Mouse (Mus musculus): Measurements from ENCODE around the gene Relb.
"Not testable (repeated sequence)": the region's sequence is repeated elsewhere in the genome, so short reads cannot be mapped to it uniquely, and the experiment has no call there.

Relb gene

DNA sequence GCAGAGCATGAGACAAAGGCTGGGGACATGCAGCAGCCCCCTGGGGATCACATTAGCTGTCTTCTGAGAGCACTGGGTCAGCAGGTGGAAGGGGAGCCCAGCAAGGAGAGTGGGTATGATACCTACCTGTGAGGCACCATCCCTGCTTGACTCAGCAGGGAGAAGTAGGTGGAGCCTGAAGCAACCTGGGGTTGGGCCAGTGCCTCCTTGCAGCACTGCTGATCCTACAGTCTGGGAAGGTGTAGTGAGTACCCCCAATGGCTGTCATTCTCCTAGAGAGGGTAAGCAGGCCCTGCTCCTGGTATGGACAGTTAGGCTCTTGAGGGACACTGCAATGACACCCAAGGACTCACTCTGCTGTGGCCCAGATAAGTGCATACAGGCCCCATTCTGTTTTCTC is 3.0 kb upstream of the Relb start:
- DNase-seq (ENCODE audit: low spot score) = no peak

DNA sequence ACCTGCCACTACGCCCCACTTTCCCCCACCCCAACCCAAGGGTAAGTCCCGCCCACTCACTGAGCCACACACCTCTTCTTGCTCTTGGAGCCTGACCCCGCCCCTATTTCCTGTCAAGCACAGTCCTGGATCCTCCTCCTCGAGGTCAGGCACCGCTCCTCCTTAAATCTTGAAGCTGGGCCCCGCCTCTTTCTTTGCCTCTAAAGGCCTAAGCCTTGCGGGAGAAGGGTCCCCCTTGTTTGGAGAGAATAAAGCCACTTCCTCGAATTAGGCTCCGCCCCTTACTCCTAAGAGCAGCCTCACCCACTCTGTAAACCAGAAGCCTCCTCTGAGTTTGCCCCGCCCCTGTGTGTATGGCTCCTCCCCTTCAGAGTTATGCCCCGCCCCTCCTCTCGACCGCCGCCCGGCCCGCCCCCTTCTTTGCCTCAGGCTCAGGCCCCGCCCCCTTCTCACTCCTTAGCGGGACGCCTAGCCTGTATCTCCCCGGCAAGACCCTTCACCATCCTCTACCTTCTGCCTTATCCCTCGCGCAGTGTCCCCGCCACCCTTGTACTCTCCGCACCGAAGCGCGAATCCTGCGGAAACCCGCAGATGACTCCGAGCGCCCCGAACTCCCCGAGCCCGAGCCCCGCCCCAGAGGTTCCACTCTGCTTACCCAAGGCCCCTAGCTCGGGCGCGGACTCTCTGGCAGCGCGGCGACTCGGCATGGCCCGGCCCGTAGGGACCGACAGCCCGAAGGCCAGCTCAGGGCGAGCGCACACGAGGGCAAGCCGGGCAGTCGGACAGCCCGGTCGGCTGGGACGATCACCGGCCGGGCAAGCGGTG is 490 bp downstream of the Relb start:
- DNase-seq (ENCODE audit: low spot score) = peak; percentile 91

DNA sequence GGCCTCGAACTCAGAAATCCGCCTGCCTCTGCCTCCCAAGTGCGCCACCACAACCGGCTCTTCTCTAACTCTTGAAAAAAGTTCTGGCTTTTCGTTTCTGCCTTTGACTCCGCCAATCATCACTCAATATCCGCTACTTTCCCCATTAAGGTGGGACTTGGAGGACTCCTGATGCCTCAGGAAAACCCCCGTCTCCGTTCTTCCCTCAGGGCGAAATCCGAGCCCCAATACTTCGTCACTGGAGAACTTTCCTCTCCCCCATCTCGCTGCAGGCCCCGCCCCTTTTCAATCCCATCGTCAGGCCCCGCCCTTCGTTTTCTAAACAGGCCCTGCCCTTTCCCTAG is 1.1 kb downstream of the Relb start:
- DNase-seq (ENCODE audit: low spot score) = no peak

DNA sequence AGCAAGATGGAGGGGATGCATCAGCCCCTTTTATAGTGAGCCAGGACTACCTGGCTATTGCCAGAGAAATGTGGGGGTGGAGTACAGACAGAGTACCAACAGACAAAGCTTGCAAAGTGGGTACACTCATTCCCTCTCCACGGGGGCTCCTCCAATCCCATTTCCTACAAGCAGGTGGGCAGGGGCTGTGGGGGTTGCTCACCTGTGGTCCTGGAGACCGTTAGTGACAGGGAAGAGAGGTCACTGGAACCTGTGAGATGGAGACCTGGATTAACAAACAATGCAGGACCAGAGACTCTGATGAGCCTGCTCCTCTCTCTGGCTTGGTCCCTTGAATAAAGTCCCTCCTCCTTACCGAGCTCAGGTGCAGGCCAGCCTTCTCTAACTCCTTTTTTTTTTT is 1.5 kb downstream of the Relb start:
- no peak for DNase-seq (ENCODE audit: low spot score)

DNA sequence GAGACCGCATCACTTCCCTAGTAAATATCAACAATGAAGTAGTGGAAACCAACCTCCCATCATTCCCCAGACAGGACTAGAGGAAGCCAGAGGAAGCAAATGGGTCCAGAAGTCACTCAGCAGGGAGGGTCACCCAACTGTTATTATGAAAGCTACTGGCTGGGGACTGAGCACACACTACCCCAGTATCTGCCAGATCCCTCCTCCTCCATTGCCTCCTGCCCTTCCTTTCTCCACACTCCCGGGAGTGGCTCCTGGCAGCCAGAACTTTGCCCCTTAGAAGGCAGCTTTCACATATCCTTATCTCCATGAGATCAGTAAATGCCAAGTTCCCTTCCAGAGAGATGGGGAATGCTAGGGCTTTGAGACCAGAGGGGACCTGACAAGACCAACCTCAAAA is 5.8 kb downstream of the Relb start:
- no peak for DNase-seq (ENCODE audit: low spot score)

DNA sequence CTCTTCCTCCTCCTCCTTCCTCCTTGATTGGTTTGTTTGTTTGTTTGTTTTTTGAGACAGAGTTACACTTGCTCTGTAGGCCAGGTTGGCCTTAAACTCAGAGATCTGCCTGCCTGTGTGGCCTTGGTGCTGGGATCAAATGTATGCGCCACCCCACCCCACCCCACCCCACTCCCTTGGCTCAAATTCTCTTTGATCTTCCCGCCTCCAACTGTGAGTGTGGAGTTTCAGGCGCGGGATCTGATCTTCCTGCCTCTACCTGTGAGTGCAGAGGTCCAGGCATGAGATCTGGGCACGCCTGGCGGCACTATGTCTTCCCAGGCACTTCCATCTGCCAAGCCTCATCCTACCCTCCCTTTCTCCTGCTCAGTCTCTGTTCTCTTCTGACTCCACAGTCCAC is 7.0 kb downstream of the Relb start:
- no peak for DNase-seq (ENCODE audit: low spot score)

DNA sequence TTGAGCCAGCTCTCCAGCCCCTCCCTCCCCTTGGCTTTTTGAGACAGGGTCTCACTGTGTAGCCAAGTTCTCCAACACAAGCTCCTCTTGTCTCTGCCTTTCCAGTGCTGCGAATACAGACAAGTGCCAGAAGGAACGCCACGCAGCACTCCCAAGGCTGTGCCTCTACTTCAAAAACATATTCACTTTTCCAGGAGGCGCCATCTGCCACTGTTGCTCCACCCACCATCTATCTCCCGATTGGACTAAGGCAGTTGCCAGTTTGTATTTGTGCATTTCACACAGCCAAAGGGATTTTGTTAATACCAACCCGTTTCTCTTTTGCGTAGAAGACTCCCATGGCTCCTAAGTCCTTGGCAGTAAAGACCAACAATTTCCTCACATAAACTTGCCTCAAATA is 8.4 kb downstream of the Relb start:
- DNase-seq (ENCODE audit: low spot score) = peak; percentile 68

DNA sequence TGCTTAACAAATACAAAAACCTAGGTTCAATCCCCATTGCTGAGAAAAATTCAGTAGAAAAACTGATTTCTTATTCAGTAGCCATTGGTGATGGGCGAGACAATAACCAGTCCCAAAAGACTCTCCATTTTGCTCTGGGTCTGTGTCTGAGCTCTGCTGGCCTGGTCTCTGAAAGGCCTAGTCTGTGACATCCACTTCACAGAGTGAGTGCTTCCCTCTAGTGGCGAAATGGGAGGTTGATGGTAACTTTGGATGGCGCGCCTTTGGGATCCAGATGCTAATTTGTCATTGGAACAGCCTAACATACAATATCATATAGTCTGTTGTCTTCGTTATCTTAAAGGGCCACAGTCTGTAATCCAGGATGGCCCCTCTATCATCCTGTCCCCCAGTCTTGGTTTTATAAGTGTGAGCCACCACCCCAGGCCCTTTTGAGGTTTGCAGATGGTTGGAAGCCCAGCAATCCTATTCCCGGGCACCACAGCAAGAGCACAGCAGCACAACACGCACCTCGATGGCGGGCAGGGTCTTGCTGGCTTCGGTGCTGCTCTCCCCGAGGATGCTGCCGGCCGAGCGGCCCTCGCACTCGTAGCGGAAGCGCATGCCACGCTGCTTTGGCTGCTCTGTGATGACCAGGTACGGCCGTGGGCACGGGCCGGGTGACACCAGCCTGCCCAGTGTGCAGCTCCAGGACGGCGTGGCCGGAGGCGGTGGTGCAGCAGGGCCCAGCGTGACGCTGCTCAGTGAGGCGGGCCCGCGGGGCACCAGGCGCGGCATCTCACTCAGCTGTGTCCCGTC is 10.0 kb downstream of the Relb start:
- peak; percentile 88 for DNase-seq (ENCODE audit: low spot score)

DNA sequence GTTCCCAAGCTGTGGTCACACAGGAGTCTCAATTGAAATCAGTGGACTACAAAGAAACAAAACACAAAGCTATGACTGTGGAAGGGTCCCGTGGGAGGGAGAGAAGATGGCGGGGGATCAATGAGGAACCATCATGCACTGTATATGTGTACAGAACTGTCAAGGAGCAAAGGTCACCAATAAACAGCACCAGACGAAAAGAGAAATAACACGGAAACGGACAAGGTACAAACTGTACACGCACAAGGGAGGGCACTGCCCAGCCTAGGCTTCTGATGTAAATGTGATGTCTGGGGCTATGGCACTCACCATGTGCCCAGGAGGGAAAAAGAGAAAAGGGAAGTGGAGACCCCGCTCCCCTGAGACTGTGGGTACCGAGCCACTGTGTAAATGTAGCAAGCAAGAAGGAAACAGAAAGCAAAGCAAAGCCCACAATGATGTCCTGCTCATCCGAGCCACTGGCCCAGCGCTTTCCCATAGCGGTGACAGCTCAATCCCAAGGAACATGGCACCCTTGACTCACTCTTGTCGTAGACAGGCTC is 14.1 kb downstream of the Relb start:
- no peak for DNase-seq (ENCODE audit: low spot score)

DNA sequence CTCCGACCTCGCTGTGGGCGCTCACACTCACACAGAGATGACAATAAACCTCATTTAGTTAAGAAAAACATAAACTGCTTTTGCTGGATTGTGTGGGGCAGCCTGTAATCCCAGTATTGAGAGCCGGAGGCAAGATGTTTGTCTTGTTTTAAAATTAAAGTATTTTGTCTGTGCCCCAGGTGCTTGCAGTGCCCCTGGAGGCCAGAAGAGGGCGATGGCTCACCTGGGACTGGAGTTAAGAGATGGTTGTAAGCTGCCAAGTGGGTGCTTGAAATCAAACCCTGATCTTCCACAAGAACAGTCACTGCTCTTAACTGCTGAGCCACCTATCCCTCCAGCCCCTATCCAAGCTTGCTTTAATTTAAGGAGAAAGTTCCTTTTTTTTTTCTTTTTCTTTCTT is 18.3 kb downstream of the Relb start:
- no peak for DNase-seq (ENCODE audit: low spot score)

DNA sequence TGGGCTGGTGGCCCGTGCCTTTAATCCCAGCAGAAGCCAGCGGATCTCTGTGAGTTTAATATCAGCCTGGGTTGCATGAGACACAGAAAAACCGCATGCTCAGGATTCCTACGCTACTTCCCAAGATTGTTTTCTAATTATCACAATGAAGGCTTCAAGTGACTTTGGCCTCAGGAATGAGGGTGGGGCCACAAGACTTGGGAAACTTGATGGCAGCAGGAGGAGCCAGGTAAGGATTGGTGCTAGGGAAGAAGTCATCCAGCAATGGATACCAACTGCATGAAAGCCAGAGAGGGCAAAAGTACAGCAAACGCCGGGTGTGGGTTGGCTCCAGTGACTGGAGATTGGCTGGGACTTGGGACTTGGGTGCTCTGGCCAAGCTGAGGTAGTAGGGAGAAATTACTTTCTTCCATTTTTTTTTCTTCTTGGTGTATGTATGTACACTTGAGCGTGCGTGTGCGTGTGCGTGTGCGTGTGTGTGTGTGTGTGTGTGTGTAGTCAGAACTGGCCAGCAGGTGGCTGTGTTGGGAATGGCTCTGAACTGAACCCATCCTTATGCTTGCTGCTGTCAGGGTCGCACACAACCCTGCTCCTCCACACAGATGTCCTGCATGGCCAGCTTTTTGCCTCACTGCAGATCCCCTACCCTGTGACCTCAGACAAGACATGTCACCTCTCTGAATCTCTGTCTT is 19.5 kb downstream of the Relb start:
- no peak for DNase-seq (ENCODE audit: low spot score)

DNA sequence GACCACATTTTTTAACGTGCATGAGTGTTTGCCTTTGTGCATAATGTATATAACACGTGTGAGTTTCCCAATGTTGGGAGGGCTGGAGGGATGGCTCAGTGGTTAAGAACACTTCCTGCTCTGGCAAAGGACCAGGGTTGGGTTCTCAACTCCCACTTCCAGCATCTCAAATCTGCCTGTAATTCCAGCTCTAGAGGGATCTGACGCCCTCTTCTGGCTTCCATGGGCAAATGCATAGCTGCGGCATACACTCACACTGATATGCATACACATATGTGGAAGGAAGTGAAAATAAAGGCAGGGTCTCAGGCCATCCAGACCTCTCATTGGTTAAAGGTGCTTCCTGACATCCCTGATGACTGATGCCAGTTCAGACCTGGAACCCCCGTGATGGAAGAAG is 21.9 kb downstream of the Relb start:
- DNase-seq (ENCODE audit: low spot score) = no peak

DNA sequence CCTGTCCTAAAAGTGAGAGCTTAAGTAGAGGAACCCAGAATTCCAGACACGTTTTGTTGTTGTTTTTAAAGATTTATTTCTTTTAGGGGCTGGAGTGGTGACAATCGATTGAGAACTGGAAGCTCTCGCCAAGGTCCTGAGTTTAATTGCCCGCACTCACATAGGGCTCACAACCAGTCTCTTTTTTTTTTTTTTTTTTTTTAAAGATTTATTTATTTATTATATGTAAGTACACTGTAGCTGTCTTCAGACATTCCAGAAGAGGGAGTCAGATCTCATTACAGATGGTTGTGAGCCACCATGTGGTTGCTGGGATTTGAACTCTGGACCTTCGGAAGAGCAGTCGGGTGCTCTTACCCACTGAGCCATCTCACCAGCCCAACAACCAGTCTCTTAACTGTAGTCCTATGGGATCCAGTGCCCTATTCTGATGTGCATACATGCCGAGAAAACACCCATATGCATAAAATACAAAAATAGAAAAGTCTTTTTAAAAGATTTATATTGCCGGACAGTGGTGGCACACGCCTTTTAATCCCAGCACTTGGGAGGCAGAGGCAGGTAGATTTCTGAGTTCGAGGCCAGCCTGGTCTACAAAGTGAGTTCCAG is 24.5 kb downstream of the Relb start:
- not testable (repeated sequence) for DNase-seq (ENCODE audit: low spot score)

DNA sequence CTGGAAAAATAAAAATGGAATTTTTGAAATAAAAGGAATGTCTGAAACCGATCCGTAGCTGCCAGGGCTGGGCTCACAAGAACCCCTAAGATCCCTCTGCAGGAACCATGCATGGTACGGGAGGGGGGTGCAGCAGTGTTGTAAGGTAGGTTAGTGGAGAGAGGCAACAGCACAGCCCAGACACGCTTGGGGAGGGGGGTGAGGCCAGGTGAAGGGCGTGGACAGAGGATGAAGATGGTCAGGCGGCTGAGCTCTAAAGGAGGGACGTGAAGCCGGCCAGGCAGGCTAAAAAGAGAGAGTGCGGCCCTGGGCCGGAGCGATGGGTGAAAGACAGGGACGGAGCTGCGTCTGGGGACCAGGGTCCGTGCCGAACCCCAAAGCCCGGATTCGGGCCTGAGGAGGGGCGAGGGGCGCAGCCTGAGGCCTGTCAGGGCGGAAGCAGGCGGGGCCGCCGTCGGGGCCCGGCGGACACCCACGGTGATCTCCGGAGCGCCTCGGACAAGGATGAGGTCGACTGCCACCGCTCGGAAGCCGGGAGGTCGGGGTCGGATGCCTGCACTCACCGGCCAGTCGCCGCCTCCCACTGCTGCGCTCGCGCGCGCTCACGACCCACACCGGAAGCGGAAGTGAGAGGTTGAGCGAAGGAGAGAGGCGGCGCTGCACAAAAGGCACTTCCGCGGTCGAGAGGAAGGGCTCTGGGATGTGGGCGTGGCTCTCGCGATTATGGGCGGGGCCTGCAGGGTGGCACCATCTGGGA is 25.2 kb downstream of the Relb start, which contains the start of gene Clasrp:
Gene Clasrp (minus strand): TSS at position 638 of the 757 bp plus-strand sequence.
- DNase-seq (ENCODE audit: low spot score) = peak; percentile 95

DNA sequence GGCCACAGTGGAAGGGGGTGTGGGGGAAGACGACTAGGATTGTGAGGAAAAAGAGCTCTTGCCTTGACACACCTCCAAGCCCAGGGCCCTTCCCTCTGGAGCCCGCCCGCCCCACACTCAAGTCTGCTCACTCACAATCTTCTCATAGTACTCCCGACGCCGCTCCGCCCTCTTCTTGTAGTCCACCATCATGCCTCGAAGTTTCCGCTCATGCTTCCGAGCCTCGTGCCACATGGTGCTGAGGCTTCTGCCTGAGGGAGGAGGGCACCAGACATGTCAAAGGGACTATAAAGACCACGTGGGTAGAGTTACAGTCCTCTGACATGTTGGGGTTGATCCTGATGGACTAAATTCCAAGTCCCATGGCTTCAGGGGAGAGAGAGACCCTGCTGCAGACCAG is 26.2 kb downstream of the Relb start:
- DNase-seq (ENCODE audit: low spot score) = no peak

DNA sequence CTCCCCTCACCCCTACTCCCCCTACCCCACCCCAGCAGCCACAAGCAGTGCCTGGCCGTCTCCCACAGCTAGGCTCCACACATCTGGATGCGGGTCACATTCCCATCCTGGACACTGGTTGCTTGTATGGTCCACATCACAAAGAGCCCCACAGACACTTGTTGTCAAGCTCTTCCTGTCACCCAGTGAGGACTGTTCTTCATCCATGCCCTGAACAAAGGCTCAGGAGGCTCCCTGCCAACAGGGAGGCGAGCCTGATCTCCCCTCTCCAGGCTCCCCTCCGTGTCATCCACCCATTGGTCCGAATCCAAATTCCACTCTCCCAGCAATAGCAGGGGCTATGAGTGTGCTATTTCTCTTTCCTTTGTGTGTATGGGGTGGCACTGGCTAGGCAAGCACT is 28.7 kb downstream of the Relb start:
- peak; percentile 75 for DNase-seq (ENCODE audit: low spot score)

DNA sequence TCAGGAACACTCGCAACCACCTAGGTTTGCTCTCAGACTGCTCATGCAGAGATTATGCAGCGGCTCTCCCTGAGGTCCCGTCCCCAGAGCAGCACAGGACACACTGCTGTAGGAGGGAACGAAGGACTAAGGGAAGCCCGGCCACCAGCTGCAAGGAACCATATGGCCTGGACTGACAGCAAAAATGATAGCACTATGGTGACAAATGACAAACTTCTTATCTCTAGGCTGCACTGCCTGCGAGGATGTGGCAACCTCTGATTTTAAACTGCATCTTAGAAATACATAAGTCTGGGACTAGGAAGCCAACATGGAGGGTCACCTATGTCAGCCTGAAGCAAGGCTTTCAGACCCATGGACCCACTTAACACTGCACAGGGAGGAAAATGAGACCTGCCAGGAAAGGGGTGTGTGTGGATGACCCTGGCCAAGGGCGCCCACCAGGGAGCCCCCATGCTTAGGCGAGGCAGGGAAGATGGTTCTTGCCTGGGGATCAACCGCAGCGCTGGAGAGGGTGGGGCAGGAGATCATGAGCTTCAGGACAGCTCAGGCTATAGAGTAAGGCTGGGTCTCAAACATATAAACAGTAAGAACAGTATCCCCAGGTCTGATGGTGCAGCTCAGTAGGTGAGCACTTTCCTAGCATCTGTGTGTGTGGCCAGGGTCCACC is 36.0 kb downstream of the Relb start:
- no peak for DNase-seq (ENCODE audit: low spot score)

DNA sequence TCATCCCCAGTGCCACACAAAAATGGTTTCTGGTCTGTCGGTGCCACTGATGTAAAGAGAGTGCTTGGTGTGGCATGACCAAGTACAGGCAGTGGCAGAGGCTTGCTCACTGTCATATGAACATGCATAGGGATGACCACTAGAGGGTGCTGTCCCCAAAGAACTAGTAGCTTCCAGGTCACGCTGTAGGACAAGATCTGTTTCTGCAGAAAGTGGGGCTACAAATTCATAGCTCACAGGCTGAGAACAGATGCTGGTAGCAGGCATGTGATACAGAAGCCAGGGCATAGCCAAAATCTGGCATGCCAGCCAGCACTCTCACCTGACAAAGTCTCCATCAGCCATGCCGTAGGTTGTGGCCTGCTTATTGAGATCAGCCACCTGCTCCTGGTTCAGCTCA is 39.3 kb downstream of the Relb start:
- peak; percentile 85 for DNase-seq (ENCODE audit: low spot score)

DNA sequence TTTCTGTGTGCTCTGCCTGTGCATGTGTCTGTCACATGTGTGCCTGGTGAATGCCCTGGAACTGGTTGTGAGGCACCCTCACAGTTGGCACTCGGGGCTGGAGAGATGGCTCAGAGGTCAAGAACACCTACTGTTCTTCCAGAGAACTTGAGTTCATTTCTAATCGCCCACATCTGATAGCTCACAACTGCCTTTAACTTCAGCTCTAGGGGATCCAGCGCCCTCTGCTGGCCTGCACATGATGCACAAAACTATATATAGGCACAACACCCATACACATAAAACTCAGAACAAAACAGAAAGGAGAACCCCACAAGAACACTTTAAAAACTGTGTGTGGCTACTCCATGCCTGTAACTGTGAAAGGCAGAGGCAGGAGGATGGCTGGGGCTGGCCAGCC is 40.0 kb downstream of the Relb start:
- DNase-seq (ENCODE audit: low spot score) = peak; percentile 55

DNA sequence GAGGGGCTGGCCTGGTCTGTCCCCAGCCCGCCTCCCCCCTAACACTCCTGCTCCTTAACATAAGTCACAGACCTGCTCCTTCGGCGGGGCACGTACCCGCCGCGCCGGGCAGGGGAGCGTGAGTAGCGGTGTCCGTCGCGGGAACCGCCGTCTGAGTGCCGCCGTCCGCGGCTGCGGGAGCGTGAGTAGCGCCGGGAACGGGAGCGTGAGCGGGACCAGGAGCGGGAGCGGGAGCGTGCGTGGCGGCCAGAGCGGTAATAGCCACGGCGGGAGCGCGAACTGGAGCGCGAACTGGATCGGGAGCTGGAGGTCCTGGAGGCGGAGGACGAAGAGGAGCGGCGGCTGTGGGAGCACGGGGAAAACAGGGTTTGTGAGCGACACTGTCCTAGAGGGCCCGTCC is 43.0 kb downstream of the Relb start:
- no peak for DNase-seq (ENCODE audit: low spot score)

DNA sequence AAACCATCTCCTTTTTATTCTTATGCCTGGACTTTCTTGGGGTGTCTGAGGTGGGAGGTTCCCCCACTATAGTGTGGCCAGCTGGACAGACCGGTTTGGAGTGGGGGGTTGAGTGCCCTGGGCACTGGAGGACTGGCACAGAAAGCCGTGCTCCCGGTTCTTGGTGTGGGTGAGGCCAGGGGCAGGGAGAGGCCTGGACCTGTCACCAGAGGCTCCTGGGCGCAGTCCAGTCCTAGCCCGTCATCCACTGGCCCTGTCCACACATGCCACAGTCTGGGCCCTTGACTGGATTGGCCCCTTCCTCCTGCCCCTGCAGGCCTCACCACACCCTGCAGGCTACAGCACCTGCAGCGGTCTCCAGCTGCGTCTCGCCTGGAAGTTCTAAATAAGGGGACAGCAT is 48.6 kb downstream of the Relb start:
- no peak for DNase-seq (ENCODE audit: low spot score)

All from layer of hippocampus, adult 11-12 months (tissue).